Mouse (Mus musculus) embryonic fibroblast, embryonic 13.5 days (primary cell): ENCODE measurements around the gene Tbc1d10c.

Source experiments
- CTCF ChIP-seq: IDR thresholded peaks from 2 replicates; pipeline ENCODE4 v1.5.1; 2011; ENCODE audit warnings: mild to moderate bottlenecking, control low read depth, low read length, moderate library complexity, borderline replicate concordance; ENCODE audit not compliant: insufficient read depth
- POLR2A ChIP-seq: IDR thresholded peaks from 2 replicates; pipeline ENCODE4 v1.6.1; 2011; ENCODE audit warnings: low read depth, mild to moderate bottlenecking, control low read depth, low read length, moderate library complexity

DNA sequence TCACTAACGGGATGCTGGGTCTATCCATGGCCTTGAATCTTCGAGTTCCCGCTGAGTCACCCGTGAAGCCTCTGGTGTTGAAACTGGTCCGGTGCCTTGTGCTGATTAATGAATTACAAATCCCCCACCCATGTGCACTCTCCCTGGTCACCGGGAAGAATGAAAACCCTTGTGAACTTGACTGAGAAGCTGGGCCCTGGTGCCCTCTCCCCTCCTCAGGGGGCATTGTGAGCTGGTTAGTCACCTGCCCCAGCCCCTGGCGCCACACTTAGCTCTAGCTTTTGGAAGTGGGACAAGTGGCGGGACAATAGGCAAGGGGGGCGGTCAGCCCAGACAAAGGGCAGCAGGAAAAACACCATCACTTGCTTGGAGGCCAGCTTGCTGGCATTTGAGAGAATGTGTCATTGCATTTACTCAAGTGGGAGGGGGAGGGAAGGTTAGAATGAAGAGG, 22.5 kb upstream of the Tbc1d10c start:
- TF ChIP-seq CTCF = no peak
- TF ChIP-seq POLR2A = 0 out of 2 replicates have a peak, but pooled peaks have one; percentile 29
